Mouse (Mus musculus): ENCODE results near the gene Nhlrc1. TPM values are rescaled to one million over a fixed set of nuclear protein-coding genes. Genes with fewer than 3 reads are reported as not detected.

Gene Nhlrc1
- total RNA-seq, 1 experiment, result 3.6 TPM

- DNase-seq (ENCODE audit: low read depth, low spot score), result no peak
- Histone ChIP-seq H3K36me3 (ENCODE audit: control insufficient read depth, insufficient read depth, low read length, poor library complexity, severe bottlenecking) (no peaks in the 10 kb centered on the region; the same call in 1 of the 2 replicates), H3K9ac (ENCODE audit: insufficient read depth, low read depth, low read length, poor library complexity, severe bottlenecking) (no peak overlapping the region), H3K9me3 (ENCODE audit: control insufficient read depth, insufficient read depth, low read depth, low read length) (no peaks in the 10 kb centered on the region), H3K27ac (ENCODE audit: insufficient read depth, low read depth, low read length, poor library complexity, severe bottlenecking) (no peak overlapping the region), H3K4me1 (ENCODE audit: control insufficient read depth in 2 of 2, insufficient read depth in 2 of 2, low read length in 2 of 2, poor library complexity in 1 of 2) (no peaks in the 10 kb centered on the region), H3K4me3 (ENCODE audit: insufficient read depth in 1 of 2, low read depth in 1 of 2, low read length in 2 of 2, poor library complexity in 1 of 2, severe bottlenecking in 1 of 2) (no peak overlapping the region)
- TF ChIP-seq CHD2 (IDR thresholded peaks at IDR 0.05; ENCODE audit: low read depth, low read length) (no peak), MAFK (IDR thresholded peaks at IDR 0.05; ENCODE audit: insufficient read depth, low read depth, low read length) (no peak), ZC3H11A (IDR thresholded peaks at IDR 0.05; ENCODE audit: borderline replicate concordance, low read depth, low read length) (no peak), HCFC1 (IDR thresholded peaks at IDR 0.05; ENCODE audit: borderline replicate concordance, insufficient read depth, low read length) (no peak), ZNF384 (IDR thresholded peaks at IDR 0.05; ENCODE audit: low read depth, low read length) (no peak)
- in situ Hi-C loops (cut with MboI; ENCODE audit: low sequenced_read_pairs in 2 of 2, unreplicated experiment in 2 of 2), result loop anchor here in 1 of 2 experiments (25.0 kb wide), 1 partner anchor 183 kb away; no protein-coding TSS in a partner anchor
Measured at GRCm38 (mm10) chr13:47020798-47021197, 6.1 kb upstream of the Nhlrc1 start.

- H3K4me1 ChIP-seq (ENCODE audit: control insufficient read depth in 2 of 2, insufficient read depth in 2 of 2, low read length in 2 of 2, poor library complexity in 1 of 2), result no peaks in the 10 kb centered on the region
- TF ChIP-seq MAFK (IDR thresholded peaks at IDR 0.05; ENCODE audit: insufficient read depth, low read depth, low read length) (no peak), HCFC1 (IDR thresholded peaks at IDR 0.05; ENCODE audit: borderline replicate concordance, insufficient read depth, low read length) (no peak), CHD2 (IDR thresholded peaks at IDR 0.05; ENCODE audit: low read depth, low read length) (no peak), ZC3H11A (IDR thresholded peaks at IDR 0.05; ENCODE audit: borderline replicate concordance, low read depth, low read length) (no peak), ZNF384 (IDR thresholded peaks at IDR 0.05; ENCODE audit: low read depth, low read length) (no peak)
- H3K4me3 ChIP-seq (ENCODE audit: insufficient read depth in 1 of 2, low read depth in 1 of 2, low read length in 2 of 2, poor library complexity in 1 of 2, severe bottlenecking in 1 of 2), result no peak overlapping the region
- H3K36me3 ChIP-seq (ENCODE audit: control insufficient read depth, insufficient read depth, low read length, poor library complexity, severe bottlenecking), result no peaks in the 10 kb centered on the region; the same call in 1 of the 2 replicates
- in situ Hi-C loops (cut with MboI; ENCODE audit: low sequenced_read_pairs in 2 of 2, unreplicated experiment in 2 of 2), result loop anchor here (10.0 to 25.0 kb wide), 2 partner anchors 182 to 195 kb away; no protein-coding TSS in a partner anchor
- no peaks in the 10 kb centered on the region for H3K9me3 ChIP-seq (ENCODE audit: control insufficient read depth, insufficient read depth, low read depth, low read length)
- no peak for DNase-seq (ENCODE audit: low read depth, low spot score)
- H3K9ac ChIP-seq (ENCODE audit: insufficient read depth, low read depth, low read length, poor library complexity, severe bottlenecking), result no peak overlapping the region
- H3K27ac ChIP-seq (ENCODE audit: insufficient read depth, low read depth, low read length, poor library complexity, severe bottlenecking), result no peak overlapping the region
Measured at GRCm38 (mm10) chr13:47019774-47020173, 5.1 kb upstream of the Nhlrc1 start.

- no peaks in the 10 kb centered on the region for H3K9me3 ChIP-seq (ENCODE audit: control insufficient read depth, insufficient read depth, low read depth, low read length)
- no peak overlapping the region for H3K27ac ChIP-seq (ENCODE audit: insufficient read depth, low read depth, low read length, poor library complexity, severe bottlenecking)
- H3K4me1 ChIP-seq (ENCODE audit: control insufficient read depth in 2 of 2, insufficient read depth in 2 of 2, low read length in 2 of 2, poor library complexity in 1 of 2), result 0 out of 4 replicates have a peak, but pooled peaks cover 0 to 2% of the 10 kb centered on the region in 2 experiments
- TF ChIP-seq ZNF384 (IDR thresholded peaks at IDR 0.05; ENCODE audit: low read depth, low read length) (no peak), ZC3H11A (IDR thresholded peaks at IDR 0.05; ENCODE audit: borderline replicate concordance, low read depth, low read length) (peak; percentile 77; the same call in 1 of the 2 replicates), MAFK (IDR thresholded peaks at IDR 0.05; ENCODE audit: insufficient read depth, low read depth, low read length) (no peak)
- in situ Hi-C loops (cut with MboI; ENCODE audit: low sequenced_read_pairs in 2 of 2, unreplicated experiment in 2 of 2), result loop anchor here (10.0 to 25.0 kb wide), 2 partner anchors 180 to 192 kb away; no protein-coding TSS in a partner anchor
- no peaks in the 10 kb centered on the region for H3K36me3 ChIP-seq (ENCODE audit: control insufficient read depth, insufficient read depth, low read length, poor library complexity, severe bottlenecking)
- no peak overlapping the region for H3K4me3 ChIP-seq (ENCODE audit: insufficient read depth in 1 of 2, low read depth in 1 of 2, low read length in 2 of 2, poor library complexity in 1 of 2, severe bottlenecking in 1 of 2)
- no peak for DNase-seq (ENCODE audit: low read depth, low spot score)
- no peak overlapping the region for H3K9ac ChIP-seq (ENCODE audit: insufficient read depth, low read depth, low read length, poor library complexity, severe bottlenecking)
Measured at GRCm38 (mm10) chr13:47017259-47017658, 2.6 kb upstream of the Nhlrc1 start.

DNA sequence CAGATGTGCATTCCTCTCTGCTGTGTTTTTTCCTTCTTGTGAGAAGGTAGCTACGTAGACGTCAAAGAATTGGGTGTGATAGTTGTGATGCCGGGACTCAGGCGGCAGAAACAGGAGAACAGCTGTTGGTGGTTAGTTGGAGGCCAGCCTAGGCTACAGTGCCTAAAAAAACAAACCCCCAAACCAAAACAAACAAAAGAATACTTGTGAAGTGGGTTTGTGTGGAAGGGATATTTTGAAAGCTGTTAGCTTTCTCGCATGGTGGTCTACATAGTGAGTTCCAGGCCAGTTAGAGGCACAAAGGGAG is 498 bp upstream of the Nhlrc1 start:
- Histone ChIP-seq H3K4me1 (ENCODE audit: control insufficient read depth in 2 of 2, insufficient read depth in 2 of 2, low read length in 2 of 2, poor library complexity in 1 of 2) (0 out of 4 replicates have a peak, but pooled peaks cover 0 to 2% of the 10 kb centered on the region in 2 experiments), H3K9ac (ENCODE audit: insufficient read depth, low read depth, low read length, poor library complexity, severe bottlenecking) (no peak overlapping the region), H3K36me3 (ENCODE audit: control insufficient read depth, insufficient read depth, low read length, poor library complexity, severe bottlenecking) (no peaks in the 10 kb centered on the region), H3K27ac (ENCODE audit: insufficient read depth, low read depth, low read length, poor library complexity, severe bottlenecking) (no peak overlapping the region), H3K4me3 (ENCODE audit: insufficient read depth in 1 of 2, low read depth in 1 of 2, low read length in 2 of 2, poor library complexity in 1 of 2, severe bottlenecking in 1 of 2) (peak overlapping the region in 1 of 2 experiments; percentile 63; a peak in 2 of 4 replicates), H3K9me3 (ENCODE audit: control insufficient read depth, insufficient read depth, low read depth, low read length) (0 out of 2 replicates have a peak, but pooled peaks cover 3% of the 10 kb centered on the region)
- in situ Hi-C loops (cut with MboI; ENCODE audit: low sequenced_read_pairs in 2 of 2, unreplicated experiment in 2 of 2), result loop anchor here (10.0 to 25.0 kb wide), 2 partner anchors 178 to 190 kb away; no protein-coding TSS in a partner anchor
- TF ChIP-seq HCFC1 (IDR thresholded peaks at IDR 0.05; ENCODE audit: borderline replicate concordance, insufficient read depth, low read length), result no peak
- no peak for TF ChIP-seq MAFK (IDR thresholded peaks at IDR 0.05; ENCODE audit: insufficient read depth, low read depth, low read length)
- no peak for TF ChIP-seq ZC3H11A (IDR thresholded peaks at IDR 0.05; ENCODE audit: borderline replicate concordance, low read depth, low read length)
- TF ChIP-seq ZNF384 (IDR thresholded peaks at IDR 0.05; ENCODE audit: low read depth, low read length), result no peak
- no peak for TF ChIP-seq CHD2 (IDR thresholded peaks at IDR 0.05; ENCODE audit: low read depth, low read length)
- DNase-seq (ENCODE audit: low read depth, low spot score), result no peak

All from ES-E14 (cell line).